Mouse (Mus musculus) testis, adult 2 months (tissue): ENCODE data around the gene Mapk9. TPM values are rescaled to one million over a fixed set of nuclear protein-coding genes. Genes with fewer than 3 reads are reported as not detected.

ENCODE experiments used
- H3K27ac ChIP-seq: fragments of 200-500 bp; 2 replicates; pipeline ENCODE4 v1.5.1; 2012; ENCODE audit warnings: low read depth, low read length; ENCODE audit not compliant: control insufficient read depth, insufficient read depth
- H3K27me3 ChIP-seq: fragments of 200-500 bp; 2 replicates; pipeline ENCODE4 v1.6.1; 2012; ENCODE audit warnings: mild to moderate bottlenecking, low read length, moderate library complexity; ENCODE audit not compliant: control insufficient read depth, insufficient read depth
- H3K36me3 ChIP-seq: fragments of 200-500 bp; 2 replicates; pipeline ENCODE4 v1.6.1; 2012; ENCODE audit warnings: mild to moderate bottlenecking, low read length; ENCODE audit not compliant: control insufficient read depth, insufficient read depth
- H3K4me1 ChIP-seq: fragments of 200-500 bp; 2 replicates; pipeline ENCODE4 v1.6.1; 2012; ENCODE audit warnings: low read length; ENCODE audit not compliant: control insufficient read depth, insufficient read depth
- H3K4me3 ChIP-seq: fragments of 200-500 bp; 2 replicates; pipeline ENCODE4 v1.5.1; 2012; ENCODE audit warnings: low read depth, mild to moderate bottlenecking, low read length, moderate library complexity, mixed read lengths; ENCODE audit not compliant: control insufficient read depth
- CTCF ChIP-seq: fragments of 200-500 bp; IDR thresholded peaks from 2 replicates; pipeline ENCODE4 v1.5.1; 2012; ENCODE audit warnings: low read depth, mild to moderate bottlenecking, inconsistent platforms, low read length, moderate library complexity; ENCODE audit not compliant: control insufficient read depth, insufficient read depth, insufficient replicate concordance
- POLR2A ChIP-seq: fragments of 200-500 bp; IDR thresholded peaks from 2 replicates; pipeline ENCODE4 v1.6.1; 2012; ENCODE audit warnings: low read depth, mild to moderate bottlenecking, inconsistent platforms, low read length, moderate library complexity; ENCODE audit not compliant: control insufficient read depth
- polyA plus RNA-seq: library from polyadenylated mRNA; depleted of rRNA; stranded (reverse); fragments of >200 nt; gene quantifications from 2 replicates; pipeline ENCODE4 v1.2.3, GENCODE M21; 2012

The Mapk9 gene
- polyA plus RNA-seq, 1 experiment = 33.2 TPM

- Histone ChIP-seq H3K27me3 (no peaks in the 10 kb centered on the region), H3K4me3 (no peak overlapping the region), H3K27ac (no peak overlapping the region), H3K36me3 (no peaks in the 10 kb centered on the region), H3K4me1 (no peaks in the 10 kb centered on the region)
- TF ChIP-seq POLR2A (no peak), CTCF (no peak)
These were observed 34.7 kb upstream of the Mapk9 start for GRCm38 (mm10) chr11:49811879-49812278.

GRCm38 (mm10) chr11:49818869-49819566 is 27.5 kb upstream of the Mapk9 start:
- Histone ChIP-seq H3K4me3 (no peak overlapping the region), H3K4me1 (no peaks in the 10 kb centered on the region), H3K36me3 (no peaks in the 10 kb centered on the region), H3K27ac (no peak overlapping the region), H3K27me3 (no peaks in the 10 kb centered on the region)
- TF ChIP-seq POLR2A = no peak
- no peak for TF ChIP-seq CTCF

DNA sequence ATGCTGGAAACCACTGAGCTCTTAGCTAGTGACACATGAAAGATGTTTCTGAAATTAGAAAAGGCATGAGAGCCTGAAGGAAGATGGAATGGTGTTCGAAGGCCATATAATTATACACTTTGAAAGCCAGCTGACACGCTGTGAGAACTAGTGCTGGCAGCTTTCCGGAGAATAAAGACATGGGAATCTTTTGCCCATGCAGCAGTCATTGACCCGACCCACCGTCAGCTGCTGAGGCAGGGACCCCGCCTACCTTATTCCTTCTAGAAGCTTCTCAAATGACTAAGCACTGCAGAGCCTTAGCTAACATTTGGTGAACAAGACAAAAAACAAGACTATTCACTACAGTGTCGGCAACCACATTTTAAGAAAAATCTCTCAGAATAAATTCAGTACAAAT is 26.9 kb upstream of the Mapk9 start:
- TF ChIP-seq POLR2A (no peak), CTCF (no peak)
- Histone ChIP-seq H3K36me3 (no peaks in the 10 kb centered on the region), H3K27me3 (no peaks in the 10 kb centered on the region)

GRCm38 (mm10) chr11:49820928-49821327 is 25.6 kb upstream of the Mapk9 start:
- Histone ChIP-seq H3K27me3 (no peaks in the 10 kb centered on the region), H3K4me3 (no peak overlapping the region), H3K4me1 (no peaks in the 10 kb centered on the region), H3K27ac (no peak overlapping the region), H3K36me3 (no peaks in the 10 kb centered on the region)
- no peak for TF ChIP-seq CTCF
- no peak for TF ChIP-seq POLR2A

More for the DNA sequence above, 26.9 kb upstream of the Mapk9 start:
- Histone ChIP-seq H3K27ac (no peak overlapping the region), H3K4me1 (no peaks in the 10 kb centered on the region), H3K4me3 (no peak overlapping the region)

- Histone ChIP-seq H3K4me3 (no peak overlapping the region), H3K27ac (no peak overlapping the region), H3K27me3 (no peaks in the 10 kb centered on the region), H3K36me3 (no peaks in the 10 kb centered on the region), H3K4me1 (no peaks in the 10 kb centered on the region)
- TF ChIP-seq POLR2A = no peak
- no peak for TF ChIP-seq CTCF
These were observed 25.0 kb upstream of the Mapk9 start for GRCm38 (mm10) chr11:49821546-49821945.

DNA sequence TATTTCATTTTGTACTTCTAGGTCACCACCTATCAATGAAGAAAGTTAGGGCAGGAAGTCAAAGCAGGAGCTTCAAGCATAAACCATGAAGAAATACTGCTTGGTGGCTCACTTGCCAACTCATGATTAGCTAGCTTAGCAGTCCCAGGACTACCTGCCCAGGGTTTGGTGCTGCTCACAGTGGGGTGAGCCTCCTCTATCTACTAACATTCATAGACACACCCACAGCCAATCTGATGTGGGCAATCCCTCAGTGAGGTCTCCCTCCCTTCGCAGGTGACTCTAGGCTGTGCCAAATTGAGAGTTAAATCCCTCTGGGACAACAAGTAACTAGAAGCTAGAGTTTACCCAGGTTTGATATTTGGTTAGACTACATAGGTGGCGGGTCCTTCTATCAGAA is 24.2 kb upstream of the Mapk9 start:
- Histone ChIP-seq H3K4me1 (no peaks in the 10 kb centered on the region), H3K36me3 (no peaks in the 10 kb centered on the region), H3K27ac (no peak overlapping the region), H3K27me3 (no peaks in the 10 kb centered on the region), H3K4me3 (no peak overlapping the region)
- no peak for TF ChIP-seq CTCF
- TF ChIP-seq POLR2A = no peak

DNA sequence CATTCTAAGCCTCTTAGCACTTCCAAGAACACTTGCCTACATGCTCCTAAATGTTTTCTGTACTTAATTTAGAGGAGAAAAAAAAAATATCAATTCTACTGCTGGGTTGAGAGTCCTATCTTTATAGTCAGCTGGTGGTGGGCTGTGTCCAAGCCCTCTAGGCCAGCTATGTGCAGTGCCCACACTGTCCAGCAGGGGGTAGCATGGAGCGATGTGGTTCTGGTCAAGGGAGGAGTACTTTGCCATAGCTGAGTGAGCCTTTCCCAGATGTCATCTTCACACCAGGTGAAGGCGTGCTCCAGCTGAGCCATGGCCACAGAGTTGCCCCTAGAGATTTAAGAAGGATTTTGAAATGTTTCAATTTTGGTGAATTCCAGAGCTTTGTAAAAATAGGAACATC is 21.7 kb upstream of the Mapk9 start:
- H3K36me3 ChIP-seq = no peaks in the 10 kb centered on the region
- H3K4me1 ChIP-seq = no peaks in the 10 kb centered on the region
- TF ChIP-seq CTCF (peak; percentile 99), POLR2A (no peak)
- H3K27ac ChIP-seq = no peak overlapping the region
- H3K27me3 ChIP-seq = no peaks in the 10 kb centered on the region
- no peak overlapping the region for H3K4me3 ChIP-seq
